Mouse (Mus musculus) MEL (cell line): ENCODE results near the gene Ccdc32. TPM values are rescaled to one million over a fixed set of nuclear protein-coding genes. Genes with fewer than 3 reads are reported as not detected.

Experiments used
- DNase-seq: peaks from one replicate; pipeline ENCODE4 v3.0.0; 2011; ENCODE audit warnings: low read depth, low spot score
- H3K27ac ChIP-seq: 2 replicates; pipeline ENCODE4 v1.5.1; 2012; ENCODE audit warnings: low read depth, mild to moderate bottlenecking, control low read depth, low read length, moderate library complexity; ENCODE audit not compliant: control insufficient read depth
- H3K27me3 ChIP-seq, 2 experiments: fragments of 150-350 bp in 1 of 2; sonication (generic) in 1 of 2; 2 replicates each; pipeline ENCODE4 v1.6.1; 2012; ENCODE audit warnings: low read length in 2 of 2, mild to moderate bottlenecking in 2 of 2, improper control_type of control experiment in 1 of 2, moderate library complexity in 1 of 2; ENCODE audit not compliant: insufficient read depth in 2 of 2, control insufficient read depth in 1 of 2
- H3K36me3 ChIP-seq, 2 experiments: 2 replicates each; pipeline ENCODE4 v1.6.1; 2012 to 2014; ENCODE audit warnings: low read length in 2 of 2, improper control_type of control experiment in 1 of 2, inconsistent platforms in 1 of 2, mild to moderate bottlenecking in 1 of 2; ENCODE audit not compliant: insufficient read depth in 2 of 2, control insufficient read depth in 1 of 2
- H3K4me1 ChIP-seq, 2 experiments: fragments of 150-350 bp in 1 of 2; sonication (generic) in 1 of 2; 2 replicates each; pipeline ENCODE4 v1.6.1; 2012; ENCODE audit warnings: low read length in 2 of 2, improper control_type of control experiment in 1 of 2, mild to moderate bottlenecking in 1 of 2; ENCODE audit not compliant: insufficient read depth in 2 of 2, control insufficient read depth in 1 of 2
- H3K4me3 ChIP-seq, 2 experiments: fragments of 150-350 bp in 1 of 2; sonication (generic) in 1 of 2; 2 replicates each; pipeline ENCODE4 v1.5.1; 2012; ENCODE audit warnings: low read depth in 2 of 2, low read length in 2 of 2, mild to moderate bottlenecking in 2 of 2, moderate library complexity in 2 of 2, control low read depth in 1 of 2, improper control_type of control experiment in 1 of 2; ENCODE audit not compliant: control insufficient read depth in 1 of 2, insufficient read depth in 1 of 2
- H3K79me2 ChIP-seq: 2 replicates; pipeline ENCODE4 v1.6.1; 2012; ENCODE audit warnings: mild to moderate bottlenecking, low read length, moderate library complexity; ENCODE audit not compliant: control insufficient read depth, poor library complexity, insufficient read depth
- H3K9ac ChIP-seq: 2 replicates; pipeline ENCODE4 v1.6.1; 2012; ENCODE audit warnings: low read depth, mild to moderate bottlenecking, control low read depth, low read length, moderate library complexity; ENCODE audit not compliant: control insufficient read depth, poor library complexity, severe bottlenecking
- H3K9me3 ChIP-seq: fragments of 150-350 bp; sonication (generic); replicated peaks from 2 replicates; pipeline ENCODE4 v1.6.1; 2012; ENCODE audit warnings: mild to moderate bottlenecking, low read length, improper control_type of control experiment, moderate library complexity; ENCODE audit not compliant: insufficient read depth
- KAT2A ChIP-seq: conservative IDR thresholded peaks from 2 replicates; pipeline ENCODE4 v1.6.1; 2012; ENCODE audit warnings: low read depth, low read length, improper control_type of control experiment, inconsistent platforms
- UBTF ChIP-seq: IDR thresholded peaks from 2 replicates; pipeline ENCODE4 v1.6.1; 2012; ENCODE audit warnings: low read depth, mild to moderate bottlenecking, inconsistent platforms, low read length, improper control_type of control experiment, moderate library complexity, borderline replicate concordance; ENCODE audit not compliant: insufficient read depth
- USF1 ChIP-seq: IDR thresholded peaks from 2 replicates; pipeline ENCODE4 v1.6.1; 2014; ENCODE audit warnings: low read depth, mild to moderate bottlenecking, inconsistent platforms, low read length, improper control_type of control experiment, moderate library complexity
- ZC3H11A ChIP-seq: IDR thresholded peaks from 2 replicates; pipeline ENCODE4 v1.6.1; 2012; ENCODE audit warnings: low read depth, mild to moderate bottlenecking, inconsistent platforms, low read length, improper control_type of control experiment
- polyA plus RNA-seq, 2 experiments: library from polyadenylated mRNA; stranded (reverse) in 1 of 2; unstranded in 1 of 2; fragments of >175 nt in 1 of 2; fragments of >200 nt in 1 of 2; gene quantifications; 2 replicates each; pipeline versions ENCODE4 v1.2.1 to v1.2.4; 2012; ENCODE audit warnings: low replicate concordance in 2 of 2, low read depth in 1 of 2; ENCODE audit not compliant: insufficient read length in 2 of 2, insufficient read depth in 1 of 2, missing spikeins in 1 of 2
- total RNA-seq: library from RNA; depleted of rRNA; stranded (reverse); fragments of 300-350 nt; gene quantifications from 2 replicates; pipeline ENCODE4 v1.2.3, GENCODE M21; 2012; rRNA removed

Ccdc32 gene
- total and polyA plus RNA-seq, 3 experiments, result 15.0 to 18.7 TPM; not detected in 1

- H3K27ac ChIP-seq, result no peak overlapping the region
- H3K27me3 ChIP-seq, result no peaks in the 10 kb centered on the region
- no peaks in the 10 kb centered on the region for H3K9me3 ChIP-seq
- no peak for TF ChIP-seq KAT2A
- no peak for TF ChIP-seq USF1
- TF ChIP-seq ZC3H11A, result no peak
- no peak for TF ChIP-seq UBTF
- no peak overlapping the region for H3K4me3 ChIP-seq
- no peak for DNase-seq
- no peak overlapping the region for H3K9ac ChIP-seq
- no peaks in the 10 kb centered on the region; the same call in 1 of the 2 replicates for H3K79me2 ChIP-seq
- peaks cover 3 to 4% of the 10 kb centered on the region in 2 experiments; a peak in 2 of 4 replicates for H3K4me1 ChIP-seq
- H3K36me3 ChIP-seq, result peaks cover 0 to 4% of the 10 kb centered on the region in 2 experiments; a peak in 2 of 4 replicates
These were observed 59.5 kb downstream of the Ccdc32 start for GRCm38 (mm10) chr2:118969585-118970147.

Other genes starting within 250 kb of the Ccdc32 start
- 0.15 and 0.29 TPM in 2 replicates for gene Disp2, start 249.7 kb downstream of the Ccdc32 start, total RNA-seq
- under 1 TPM in 1 of 2 experiments, not detected in 1; 0.43 TPM for gene Disp2, start 249.7 kb downstream of the Ccdc32 start, polyA plus RNA-seq
- gene Knstrn, start 215.4 kb downstream of the Ccdc32 start, total RNA-seq, result 80.6 and 83.6 TPM in 2 replicates
- 100 to 1,000 TPM; 132 to 138 TPM for gene Knstrn, start 215.4 kb downstream of the Ccdc32 start, polyA plus RNA-seq
- 17.1 and 21.2 TPM in 2 replicates for gene Ivd, start 167.4 kb downstream of the Ccdc32 start, total RNA-seq
- 10 to 100 TPM in 1 of 2 experiments, not detected in 1; 33.4 TPM for gene Ivd, start 167.4 kb downstream of the Ccdc32 start, polyA plus RNA-seq
- gene Bahd1, start 129.0 kb downstream of the Ccdc32 start, total RNA-seq, result 8.0 and 9.5 TPM in 2 replicates
- gene Bahd1, start 129.0 kb downstream of the Ccdc32 start, polyA plus RNA-seq, result 10 to 100 TPM in 1 of 2 experiments, not detected in 1; 24.7 TPM
- gene Chst14, start 102.9 kb downstream of the Ccdc32 start, total RNA-seq, result 2.1 and 2.2 TPM in 2 replicates
- gene Chst14, start 102.9 kb downstream of the Ccdc32 start, polyA plus RNA-seq, result 1 to 10 TPM in 1 of 2 experiments, not detected in 1; 5.0 TPM
- 15.2 and 18.6 TPM in 2 replicates for gene Rpusd2, start 5.4 kb upstream of the Ccdc32 start, total RNA-seq
- gene Rpusd2, start 5.4 kb upstream of the Ccdc32 start, polyA plus RNA-seq, result 10 to 100 TPM in 1 of 2 experiments, not detected in 1; 15.5 TPM
- gene Knl1, start 17.7 kb upstream of the Ccdc32 start, total RNA-seq, result 23.2 and 31.7 TPM in 2 replicates
- 100 to 1,000 TPM in 1 of 2 experiments, 10 to 100 TPM in 1; 18.6 to 160 TPM for gene Knl1, start 17.7 kb upstream of the Ccdc32 start, polyA plus RNA-seq
- 23.5 and 24.3 TPM in 2 replicates for gene Rad51, start 83.4 kb upstream of the Ccdc32 start, total RNA-seq
- 10 to 100 TPM in 1 of 2 experiments, not detected in 1; 51.8 TPM for gene Rad51, start 83.4 kb upstream of the Ccdc32 start, polyA plus RNA-seq
- 44.7 and 57.4 TPM in 2 replicates for gene Rmdn3, start 127.6 kb upstream of the Ccdc32 start, total RNA-seq
- gene Rmdn3, start 127.6 kb upstream of the Ccdc32 start, polyA plus RNA-seq, result 10 to 100 TPM in 1 of 2 experiments, not detected in 1; 52.5 TPM
- gene Gchfr, start 138.4 kb upstream of the Ccdc32 start, total RNA-seq, result not detected in 2 replicates
- gene Gchfr, start 138.4 kb upstream of the Ccdc32 start, polyA plus RNA-seq, result not detected
- 0.07 TPM in 1 of 2 replicates, not detected in the other for gene Gm14137, start 145.1 kb upstream of the Ccdc32 start, total RNA-seq
- gene Gm14137, start 145.1 kb upstream of the Ccdc32 start, polyA plus RNA-seq, result under 1 TPM in 1 of 2 experiments, not detected in 1; 0.71 TPM
- gene Zfyve19, start 179.2 kb upstream of the Ccdc32 start, total RNA-seq, result 30.3 and 37.4 TPM in 2 replicates
- gene Zfyve19, start 179.2 kb upstream of the Ccdc32 start, polyA plus RNA-seq, result 10 to 100 TPM in 1 of 2 experiments, not detected in 1; 52.5 TPM
- gene Dnajc17, start 179.4 kb upstream of the Ccdc32 start, total RNA-seq, result 13.0 and 14.7 TPM in 2 replicates
- 10 to 100 TPM in 1 of 2 experiments, not detected in 1; 15.8 TPM for gene Dnajc17, start 179.4 kb upstream of the Ccdc32 start, polyA plus RNA-seq
- gene Ppp1r14d, start 200.5 kb upstream of the Ccdc32 start, total RNA-seq, result not detected in 2 replicates
- not detected for gene Ppp1r14d, start 200.5 kb upstream of the Ccdc32 start, polyA plus RNA-seq
- gene Spint1, start 208.0 kb upstream of the Ccdc32 start, total RNA-seq, result not detected in 2 replicates
- not detected for gene Spint1, start 208.0 kb upstream of the Ccdc32 start, polyA plus RNA-seq
- not detected in 2 replicates for gene Rhov, start 241.9 kb upstream of the Ccdc32 start, total RNA-seq
- gene Rhov, start 241.9 kb upstream of the Ccdc32 start, polyA plus RNA-seq, result not detected